Mouse (Mus musculus): ENCODE measurements around the gene Rerg. TPM values are rescaled to one million over a fixed set of nuclear protein-coding genes. Genes with fewer than 3 reads are reported as not detected.

Rerg gene
- 14.4 and 16.2 TPM in 2 replicates for polyA plus RNA-seq (2015; fragmentation: Nextera tagmentation; extraction: Ambion mirVana)

GRCm38 (mm10) chr6:137170226-137170625, at the start of gene Rerg:
Gene Rerg, minus strand, starts transcription at chr6:137170497.
- 27% methylated on average over 5 of the region's 5 CpGs for WGBS
- peak within 1 kb of the TSS; percentile 98 for H3K4me2 ChIP-seq (replicated peaks; ENCODE audit: low read depth, low read length)
- H3K27ac ChIP-seq (ENCODE audit: low read length), result peak within 1 kb of the TSS; percentile 8; the same call in 1 of the 2 replicates
- no peaks in the 10 kb centered on the region for H3K27me3 ChIP-seq (ENCODE audit: insufficient read depth, low read length)
- H3K36me3 ChIP-seq (ENCODE audit: insufficient read depth, low read length), result no peaks in the 10 kb centered on the region
- H3K9ac ChIP-seq (replicated peaks; ENCODE audit: low read length), result peak within 1 kb of the TSS; percentile 79
- ATAC-seq (ENCODE audit: low FRiP score, low TSS enrichment), result no peak
- peaks cover 18% of the 10 kb centered on the region; the same call in 1 of the 2 replicates for H3K4me1 ChIP-seq (ENCODE audit: insufficient read depth, low read length)
- H3K9me3 ChIP-seq (ENCODE audit: low read length), result no peaks in the 10 kb centered on the region
- peak within 1 kb of the TSS; percentile 69 for H3K4me3 ChIP-seq (ENCODE audit: low read length)

GRCm38 (mm10) chr6:137217841-137218463, 47.7 kb upstream of the Rerg start:
- no peak overlapping the region for H3K9ac ChIP-seq (replicated peaks; ENCODE audit: low read length)
- 83% methylated on average over 8 of the region's 8 CpGs for WGBS
- H3K36me3 ChIP-seq (ENCODE audit: insufficient read depth, low read length), result no peaks in the 10 kb centered on the region
- H3K9me3 ChIP-seq (ENCODE audit: low read length), result no peaks in the 10 kb centered on the region
- H3K27ac ChIP-seq (ENCODE audit: low read length), result no peak overlapping the region
- H3K4me1 ChIP-seq (ENCODE audit: insufficient read depth, low read length), result no peaks in the 10 kb centered on the region
- no peak overlapping the region for H3K4me3 ChIP-seq (ENCODE audit: low read length)
- ATAC-seq (ENCODE audit: low FRiP score, low TSS enrichment), result no peak
- H3K4me2 ChIP-seq (replicated peaks; ENCODE audit: low read depth, low read length), result no peak overlapping the region
- no peaks in the 10 kb centered on the region for H3K27me3 ChIP-seq (ENCODE audit: insufficient read depth, low read length)

- Histone ChIP-seq H3K27ac (ENCODE audit: low read length) (no peak overlapping the region), H3K4me3 (ENCODE audit: low read length) (no peak overlapping the region), H3K36me3 (ENCODE audit: insufficient read depth, low read length) (no peaks in the 10 kb centered on the region), H3K9me3 (ENCODE audit: low read length) (no peaks in the 10 kb centered on the region), H3K4me1 (ENCODE audit: insufficient read depth, low read length) (peaks cover 11% of the 10 kb centered on the region; the same call in 1 of the 2 replicates), H3K4me2 (replicated peaks; ENCODE audit: low read depth, low read length) (no peak overlapping the region), H3K27me3 (ENCODE audit: insufficient read depth, low read length) (no peaks in the 10 kb centered on the region), H3K9ac (replicated peaks; ENCODE audit: low read length) (no peak overlapping the region)
- WGBS, result 45% methylated on average over 2 of the region's 2 CpGs
- no peak for ATAC-seq (ENCODE audit: low FRiP score, low TSS enrichment)
These were observed 41.1 kb upstream of the Rerg start for GRCm38 (mm10) chr6:137211441-137211840.

GRCm38 (mm10) chr6:137210991-137211390, 40.7 kb upstream of the Rerg start:
- Histone ChIP-seq H3K9ac (replicated peaks; ENCODE audit: low read length) (no peak overlapping the region), H3K9me3 (ENCODE audit: low read length) (no peaks in the 10 kb centered on the region), H3K27ac (ENCODE audit: low read length) (no peak overlapping the region), H3K4me3 (ENCODE audit: low read length) (no peak overlapping the region), H3K4me2 (replicated peaks; ENCODE audit: low read depth, low read length) (no peak overlapping the region), H3K27me3 (ENCODE audit: insufficient read depth, low read length) (no peaks in the 10 kb centered on the region), H3K4me1 (ENCODE audit: insufficient read depth, low read length) (peaks cover 11% of the 10 kb centered on the region; the same call in 1 of the 2 replicates), H3K36me3 (ENCODE audit: insufficient read depth, low read length) (no peaks in the 10 kb centered on the region)
- no peak for ATAC-seq (ENCODE audit: low FRiP score, low TSS enrichment)
- 91% methylated on average over 10 of the region's 10 CpGs for WGBS

- H3K4me1 ChIP-seq (ENCODE audit: insufficient read depth, low read length), result peaks cover 11% of the 10 kb centered on the region; the same call in 1 of the 2 replicates
- H3K4me2 ChIP-seq (replicated peaks; ENCODE audit: low read depth, low read length), result no peak overlapping the region
- H3K4me3 ChIP-seq (ENCODE audit: low read length), result no peak overlapping the region
- peak; percentile 50; the same call in 1 of the 2 replicates for ATAC-seq (ENCODE audit: low FRiP score, low TSS enrichment)
- H3K36me3 ChIP-seq (ENCODE audit: insufficient read depth, low read length), result no peaks in the 10 kb centered on the region
- 79% methylated on average over 8 of the region's 8 CpGs for WGBS
- H3K9me3 ChIP-seq (ENCODE audit: low read length), result no peaks in the 10 kb centered on the region
- H3K9ac ChIP-seq (replicated peaks; ENCODE audit: low read length), result no peak overlapping the region
- H3K27me3 ChIP-seq (ENCODE audit: insufficient read depth, low read length), result no peaks in the 10 kb centered on the region
- no peak overlapping the region for H3K27ac ChIP-seq (ENCODE audit: low read length)
These were observed 39.7 kb upstream of the Rerg start for GRCm38 (mm10) chr6:137209992-137210391.

GRCm38 (mm10) chr6:137207126-137207525, 36.8 kb upstream of the Rerg start:
- H3K27ac ChIP-seq (ENCODE audit: low read length), result no peak overlapping the region
- no peak overlapping the region for H3K4me3 ChIP-seq (ENCODE audit: low read length)
- H3K27me3 ChIP-seq (ENCODE audit: insufficient read depth, low read length), result no peaks in the 10 kb centered on the region
- peaks cover 11% of the 10 kb centered on the region; the same call in 1 of the 2 replicates for H3K4me1 ChIP-seq (ENCODE audit: insufficient read depth, low read length)
- no peak overlapping the region for H3K4me2 ChIP-seq (replicated peaks; ENCODE audit: low read depth, low read length)
- H3K9ac ChIP-seq (replicated peaks; ENCODE audit: low read length), result no peak overlapping the region
- ATAC-seq (ENCODE audit: low FRiP score, low TSS enrichment), result no peak
- no peaks in the 10 kb centered on the region for H3K9me3 ChIP-seq (ENCODE audit: low read length)
- 54% methylated on average over 6 of the region's 6 CpGs for WGBS
- H3K36me3 ChIP-seq (ENCODE audit: insufficient read depth, low read length), result no peaks in the 10 kb centered on the region

- no peak overlapping the region for H3K27ac ChIP-seq (ENCODE audit: low read length)
- WGBS, result 57% methylated on average over 11 of the region's 11 CpGs
- no peak overlapping the region for H3K4me2 ChIP-seq (replicated peaks; ENCODE audit: low read depth, low read length)
- H3K36me3 ChIP-seq (ENCODE audit: insufficient read depth, low read length), result no peaks in the 10 kb centered on the region
- H3K4me1 ChIP-seq (ENCODE audit: insufficient read depth, low read length), result peaks cover 6% of the 10 kb centered on the region; the same call in 1 of the 2 replicates
- no peaks in the 10 kb centered on the region for H3K9me3 ChIP-seq (ENCODE audit: low read length)
- H3K4me3 ChIP-seq (ENCODE audit: low read length), result no peak overlapping the region
- no peak for ATAC-seq (ENCODE audit: low FRiP score, low TSS enrichment)
- H3K9ac ChIP-seq (replicated peaks; ENCODE audit: low read length), result no peak overlapping the region
- H3K27me3 ChIP-seq (ENCODE audit: insufficient read depth, low read length), result no peaks in the 10 kb centered on the region
These were observed 35.5 kb upstream of the Rerg start for GRCm38 (mm10) chr6:137205662-137206400.

- no peak overlapping the region for H3K4me2 ChIP-seq (replicated peaks; ENCODE audit: low read depth, low read length)
- no peak overlapping the region for H3K4me3 ChIP-seq (ENCODE audit: low read length)
- no peak for ATAC-seq (ENCODE audit: low FRiP score, low TSS enrichment)
- no peaks in the 10 kb centered on the region for H3K9me3 ChIP-seq (ENCODE audit: low read length)
- peaks cover 6% of the 10 kb centered on the region; the same call in 1 of the 2 replicates for H3K4me1 ChIP-seq (ENCODE audit: insufficient read depth, low read length)
- 87% methylated on average over 4 of the region's 4 CpGs for WGBS
- H3K36me3 ChIP-seq (ENCODE audit: insufficient read depth, low read length), result no peaks in the 10 kb centered on the region
- H3K9ac ChIP-seq (replicated peaks; ENCODE audit: low read length), result no peak overlapping the region
- no peak overlapping the region for H3K27ac ChIP-seq (ENCODE audit: low read length)
- no peaks in the 10 kb centered on the region for H3K27me3 ChIP-seq (ENCODE audit: insufficient read depth, low read length)
These were observed 32.4 kb upstream of the Rerg start for GRCm38 (mm10) chr6:137202661-137203060.

- no peak for ATAC-seq (ENCODE audit: low FRiP score, low TSS enrichment)
- no peak overlapping the region for H3K4me3 ChIP-seq (ENCODE audit: low read length)
These were observed 31.3 kb upstream of the Rerg start for GRCm38 (mm10) chr6:137201578-137201977.

GRCm38 (mm10) chr6:137201166-137201565, 30.9 kb upstream of the Rerg start:
- no peak overlapping the region for H3K4me3 ChIP-seq (ENCODE audit: low read length)
- H3K27me3 ChIP-seq (ENCODE audit: insufficient read depth, low read length), result no peaks in the 10 kb centered on the region
- no peaks in the 10 kb centered on the region for H3K36me3 ChIP-seq (ENCODE audit: insufficient read depth, low read length)
- H3K27ac ChIP-seq (ENCODE audit: low read length), result no peak overlapping the region
- WGBS, result 83% methylated on average over 3 of the region's 3 CpGs
- H3K4me2 ChIP-seq (replicated peaks; ENCODE audit: low read depth, low read length), result no peak overlapping the region
- H3K4me1 ChIP-seq (ENCODE audit: insufficient read depth, low read length), result no peaks in the 10 kb centered on the region
- H3K9me3 ChIP-seq (ENCODE audit: low read length), result no peaks in the 10 kb centered on the region
- no peak overlapping the region for H3K9ac ChIP-seq (replicated peaks; ENCODE audit: low read length)
- no peak for ATAC-seq (ENCODE audit: low FRiP score, low TSS enrichment)

More at GRCm38 (mm10) chr6:137201578-137201977, 31.3 kb upstream of the Rerg start:
- no peak overlapping the region for H3K9ac ChIP-seq (replicated peaks; ENCODE audit: low read length)
- no peaks in the 10 kb centered on the region for H3K9me3 ChIP-seq (ENCODE audit: low read length)
- H3K4me2 ChIP-seq (replicated peaks; ENCODE audit: low read depth, low read length), result no peak overlapping the region
- H3K27me3 ChIP-seq (ENCODE audit: insufficient read depth, low read length), result no peaks in the 10 kb centered on the region
- H3K4me1 ChIP-seq (ENCODE audit: insufficient read depth, low read length), result peaks cover under 1% of the 10 kb centered on the region; the same call in 1 of the 2 replicates
- no peak overlapping the region for H3K27ac ChIP-seq (ENCODE audit: low read length)
- H3K36me3 ChIP-seq (ENCODE audit: insufficient read depth, low read length), result no peaks in the 10 kb centered on the region
- 60% methylated on average over 7 of the region's 7 CpGs for WGBS

Measured in kidney, embryonic 16.5 days (tissue).